Mouse (Mus musculus) cerebellum, postnatal 25 days (tissue): ENCODE data around the gene Myom1.
A peak's percentile ranks its signal among the peaks of the same experiment; 100 is the strongest.

Experiments
- DNase-seq, 2 experiments: peaks; one replicate each; pipeline ENCODE4 v3.0.0; 2021; ENCODE audit warnings: mixed read lengths in 2 of 2

The Myom1 gene

GRCm38 (mm10) chr17:71017457-71017998 lies 15.1 kb downstream of the Myom1 start:
- no peak for DNase-seq

DNA sequence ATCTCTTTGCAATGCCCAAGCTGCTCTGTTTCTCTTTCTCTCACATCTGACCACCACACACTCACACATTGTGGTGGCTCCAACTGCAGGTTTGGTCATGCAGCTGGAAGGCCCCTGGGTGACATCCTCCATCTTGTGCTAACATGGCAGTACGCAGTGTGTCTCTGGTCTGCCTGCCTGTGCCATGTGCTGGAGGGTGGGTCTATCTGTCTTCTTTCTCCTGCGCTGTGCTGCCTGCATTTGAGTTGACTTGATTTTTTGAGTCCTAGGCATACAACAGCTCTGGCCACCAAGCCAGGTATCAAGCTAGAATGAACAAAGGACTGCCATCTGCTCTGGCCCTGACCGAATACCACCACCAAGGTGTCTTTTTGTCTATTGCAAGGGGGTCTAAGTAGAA lies 15.7 kb downstream of the Myom1 start:
- no peak for DNase-seq

DNA sequence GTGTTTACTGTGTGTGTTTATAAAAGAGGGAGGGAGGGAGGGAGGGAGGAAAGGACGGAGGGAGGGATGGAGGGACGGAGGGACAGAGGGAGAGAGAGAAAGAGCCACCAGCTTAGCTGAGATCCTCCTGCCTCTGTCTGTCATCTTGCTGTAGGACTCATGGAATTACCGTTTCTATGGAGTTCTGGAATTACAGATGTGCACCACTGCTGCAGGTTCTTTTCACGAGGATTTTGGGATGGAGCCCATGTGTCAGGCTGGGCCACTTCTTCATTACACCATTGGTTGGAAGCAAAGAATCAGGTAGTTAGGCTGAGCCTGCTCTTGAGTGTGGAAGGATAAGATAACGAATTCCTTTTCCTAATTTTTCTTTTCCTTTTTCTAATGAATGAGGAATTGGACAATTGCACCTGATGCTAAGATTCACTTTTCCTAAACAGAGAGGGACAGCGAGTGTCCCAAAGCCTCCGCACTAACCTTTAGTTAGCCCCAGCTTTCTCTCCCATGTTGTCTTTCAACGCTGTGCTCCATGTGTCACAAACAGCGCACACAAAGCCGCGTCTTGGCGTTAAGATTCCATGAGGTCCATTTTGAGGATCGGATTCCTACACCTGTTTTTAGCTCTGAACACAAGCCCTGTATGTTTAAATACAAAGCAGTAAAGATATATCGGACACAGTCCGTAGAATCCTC lies 16.3 kb downstream of the Myom1 start:
- no peak for DNase-seq

DNA sequence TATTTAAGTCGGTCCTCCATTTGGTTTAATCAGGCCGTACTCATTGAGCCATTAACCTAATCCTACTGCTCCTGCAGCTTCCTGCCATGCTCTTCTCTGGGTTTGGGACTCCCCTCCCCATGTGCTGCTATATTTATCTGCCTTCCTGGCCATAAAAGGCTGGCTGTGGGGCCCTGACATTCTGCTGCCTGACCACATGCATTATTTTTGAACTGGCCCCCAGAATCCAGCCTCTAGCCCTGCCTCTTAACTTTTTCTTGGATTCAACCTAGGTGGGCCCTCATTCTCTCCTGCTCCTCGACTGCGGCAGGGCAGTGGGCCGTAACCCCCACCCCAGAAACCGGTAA lies 16.8 kb downstream of the Myom1 start:
- DNase-seq = no peak

DNA sequence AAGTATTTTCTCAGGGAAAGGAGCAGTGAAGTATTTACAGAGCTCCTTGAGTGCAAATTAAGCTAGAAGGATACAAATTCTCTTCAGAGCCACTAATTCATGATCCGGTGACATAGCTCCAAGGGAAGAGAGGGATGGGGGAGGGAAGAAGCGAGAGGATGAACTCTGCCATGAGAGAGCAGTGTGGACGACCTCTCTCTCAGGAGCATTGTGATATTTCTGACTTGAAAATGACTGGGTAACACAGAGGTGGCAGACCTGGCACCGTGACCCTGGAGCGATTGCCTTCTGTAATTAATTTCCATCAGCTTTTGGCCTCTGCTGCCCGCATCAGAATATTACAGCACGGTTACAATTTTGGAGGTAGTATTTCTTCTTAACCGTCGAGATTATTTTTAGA lies 17.4 kb downstream of the Myom1 start:
- no peak for DNase-seq

DNA sequence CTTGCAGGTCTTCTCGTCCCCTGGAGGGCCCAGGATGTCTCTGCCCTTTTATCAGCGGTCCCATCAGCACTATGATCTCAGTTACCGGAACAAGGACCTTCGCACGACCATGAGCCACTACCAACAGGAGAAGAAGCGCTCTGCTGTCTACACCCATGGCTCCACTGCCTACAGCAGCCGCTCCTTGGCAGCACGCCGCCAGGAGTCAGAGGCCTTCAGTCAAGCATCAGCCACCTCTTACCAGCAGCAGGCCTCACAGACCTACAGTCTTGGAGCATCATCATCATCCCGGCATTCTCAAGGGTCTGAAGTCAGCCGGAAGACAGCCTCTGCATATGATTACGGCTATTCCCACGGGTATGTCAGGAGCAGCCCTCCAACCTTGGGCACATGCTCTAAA lies 20.4 kb downstream of the Myom1 start:
- DNase-seq = no peak

DNA sequence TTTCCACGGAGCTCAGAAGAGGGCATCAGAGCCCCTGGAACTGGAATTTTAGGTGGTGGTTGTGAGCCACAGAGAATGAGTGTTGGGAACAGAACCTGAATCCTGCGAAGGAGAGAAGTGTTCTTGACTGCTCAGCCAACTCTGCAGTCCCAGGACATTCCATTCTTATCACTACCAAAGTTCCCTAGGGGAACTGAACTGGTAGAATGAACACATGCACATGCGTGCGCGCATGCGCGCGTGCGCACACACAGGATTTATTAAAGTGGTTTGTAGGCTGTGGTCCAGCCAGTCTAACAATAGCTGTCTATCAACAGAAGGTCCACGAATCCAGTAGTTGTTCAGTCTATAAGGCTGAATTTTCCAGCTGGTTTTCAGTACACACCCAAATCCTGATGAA lies 21.6 kb downstream of the Myom1 start:
- DNase-seq = no peak

- no peak for DNase-seq
These were observed 23.5 kb downstream of the Myom1 start for GRCm38 (mm10) chr17:71025922-71026321.

DNA sequence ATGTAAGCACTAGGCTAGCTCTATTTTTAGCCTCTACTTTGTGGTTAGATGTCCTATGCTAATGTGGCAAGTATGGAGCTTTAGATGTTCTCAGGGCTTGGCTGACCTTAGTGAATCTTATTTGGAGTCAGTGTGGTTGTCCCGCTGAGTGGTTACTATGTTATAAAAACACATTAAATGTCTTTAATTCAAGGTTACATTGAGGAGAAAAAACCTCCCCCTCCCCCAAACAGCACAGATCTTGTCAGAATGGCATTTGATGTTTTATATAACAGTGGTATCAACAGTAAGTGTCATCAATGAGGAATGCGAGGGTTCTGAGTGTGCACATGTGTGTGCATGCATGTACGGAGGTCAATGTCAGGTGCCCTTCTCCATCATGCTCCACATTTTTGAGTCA lies 24.8 kb downstream of the Myom1 start:
- DNase-seq = no peak

- DNase-seq = no peak
These were observed 30.3 kb downstream of the Myom1 start for GRCm38 (mm10) chr17:71032719-71033118.

DNA sequence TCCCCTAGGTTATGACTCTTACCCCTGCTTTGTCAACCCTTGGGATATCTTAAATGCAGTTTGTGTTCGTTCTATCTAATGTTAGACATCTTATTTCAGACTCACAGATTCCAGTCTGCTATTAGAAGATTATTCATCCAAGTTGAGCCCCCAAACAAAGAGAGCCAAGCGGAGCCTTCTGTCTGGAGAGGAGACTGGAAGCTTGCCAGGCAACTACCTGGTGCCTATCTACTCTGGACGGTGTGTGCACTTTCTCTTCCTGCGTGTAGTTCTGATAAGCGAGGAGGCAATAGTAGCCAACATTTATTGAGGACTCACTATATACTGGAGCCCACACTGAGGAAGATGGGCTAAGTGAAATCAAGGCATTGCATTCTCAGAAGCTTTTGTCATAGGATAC lies 32.0 kb downstream of the Myom1 start:
- no peak for DNase-seq

DNA sequence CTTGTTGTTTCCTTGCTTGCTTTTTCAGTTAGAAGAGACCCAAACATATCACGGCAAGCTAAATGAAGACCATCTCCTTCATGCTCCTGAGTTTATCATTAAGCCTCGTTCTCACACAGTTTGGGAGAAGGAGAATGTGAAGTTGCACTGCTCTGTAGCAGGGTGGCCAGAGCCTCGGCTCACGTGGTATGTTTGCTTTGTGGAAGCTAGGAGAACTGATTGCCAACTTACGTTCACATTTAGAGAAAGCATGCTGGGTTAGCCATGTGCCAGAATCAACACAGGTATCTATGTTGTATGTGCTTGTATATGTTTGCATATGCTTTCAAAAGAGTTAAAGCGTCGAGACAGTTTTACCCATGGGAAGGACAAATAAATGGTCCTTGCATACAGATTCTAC lies 34.8 kb downstream of the Myom1 start:
- DNase-seq = no peak

DNA sequence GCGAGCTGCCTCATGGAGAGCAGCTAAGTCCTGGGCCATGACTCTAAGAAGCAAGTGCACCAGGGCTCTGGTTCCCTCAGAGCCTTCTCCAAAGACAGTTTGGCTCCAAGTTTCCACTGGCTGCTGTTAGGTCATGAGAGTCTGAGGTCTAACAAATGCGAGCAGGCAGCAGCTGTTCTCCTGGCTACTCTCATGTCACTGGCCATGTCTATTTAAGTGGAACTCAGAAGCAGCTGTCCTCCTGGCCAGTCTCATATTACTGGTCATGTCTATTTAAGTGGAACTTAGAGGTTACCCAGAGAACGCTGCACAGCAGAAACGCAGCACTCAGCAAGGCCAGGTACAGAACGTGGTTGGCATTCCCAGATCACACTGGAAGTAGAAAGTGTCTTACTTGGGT lies 36.4 kb downstream of the Myom1 start:
- DNase-seq = no peak

DNA sequence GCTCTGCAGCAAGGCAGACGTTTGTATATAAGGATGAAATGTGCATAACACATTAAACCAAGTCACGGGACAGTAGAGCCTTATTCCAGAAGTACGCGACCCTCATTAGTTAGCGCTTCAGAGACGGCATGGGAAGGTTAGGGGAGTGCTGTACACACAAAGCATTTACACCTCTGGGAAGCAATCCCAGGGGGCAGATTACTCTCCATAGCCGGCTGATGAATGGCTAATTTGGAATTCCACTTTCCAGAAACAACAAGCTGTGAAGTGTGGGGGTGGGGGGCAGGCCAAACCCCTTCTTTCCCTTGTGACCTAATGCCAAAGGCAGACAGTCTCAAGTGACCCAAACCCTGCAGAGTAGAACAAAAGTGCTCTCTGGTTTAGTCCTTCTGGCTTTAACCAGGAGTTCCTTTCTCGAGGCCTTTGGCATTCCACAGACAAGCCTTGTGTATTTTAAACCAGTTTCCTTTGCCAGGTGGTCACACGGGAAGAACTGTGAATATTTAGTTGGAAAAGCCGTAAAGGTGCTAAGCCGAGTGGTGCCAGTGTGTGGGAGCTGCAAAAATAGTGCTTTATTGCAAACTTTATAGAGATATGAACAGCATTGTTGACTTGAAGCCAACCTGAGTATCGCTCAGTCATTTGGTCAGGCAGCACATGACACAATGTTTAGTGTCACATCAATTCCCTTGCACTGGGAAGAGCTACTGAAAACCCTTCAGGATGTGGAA lies 37.6 kb downstream of the Myom1 start:
- DNase-seq = no peak

DNA sequence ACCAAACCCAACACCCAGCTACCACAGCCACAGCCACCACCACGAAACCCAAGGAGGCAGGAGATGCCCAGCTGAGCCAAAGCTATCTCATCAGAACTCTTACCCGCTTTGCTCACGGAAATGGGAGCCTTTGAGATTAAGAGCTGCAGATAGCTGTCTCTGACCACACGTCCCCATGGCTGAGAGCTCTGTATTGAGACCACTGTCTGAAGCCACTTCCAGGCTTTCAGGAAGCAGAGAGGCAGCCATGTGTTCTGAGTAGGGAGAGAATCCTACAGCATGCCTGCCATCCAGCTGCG lies 38.1 kb downstream of the Myom1 start:
- DNase-seq = no peak

- DNase-seq = no peak
These were observed 40.2 kb downstream of the Myom1 start for GRCm38 (mm10) chr17:71042645-71043044.

- DNase-seq = no peak
These were observed 43.2 kb downstream of the Myom1 start for GRCm38 (mm10) chr17:71045591-71045990.

- DNase-seq = no peak
These were observed 44.4 kb downstream of the Myom1 start for GRCm38 (mm10) chr17:71046856-71047255.

- no peak for DNase-seq
These were observed 46.9 kb downstream of the Myom1 start for GRCm38 (mm10) chr17:71049292-71049691.

DNA sequence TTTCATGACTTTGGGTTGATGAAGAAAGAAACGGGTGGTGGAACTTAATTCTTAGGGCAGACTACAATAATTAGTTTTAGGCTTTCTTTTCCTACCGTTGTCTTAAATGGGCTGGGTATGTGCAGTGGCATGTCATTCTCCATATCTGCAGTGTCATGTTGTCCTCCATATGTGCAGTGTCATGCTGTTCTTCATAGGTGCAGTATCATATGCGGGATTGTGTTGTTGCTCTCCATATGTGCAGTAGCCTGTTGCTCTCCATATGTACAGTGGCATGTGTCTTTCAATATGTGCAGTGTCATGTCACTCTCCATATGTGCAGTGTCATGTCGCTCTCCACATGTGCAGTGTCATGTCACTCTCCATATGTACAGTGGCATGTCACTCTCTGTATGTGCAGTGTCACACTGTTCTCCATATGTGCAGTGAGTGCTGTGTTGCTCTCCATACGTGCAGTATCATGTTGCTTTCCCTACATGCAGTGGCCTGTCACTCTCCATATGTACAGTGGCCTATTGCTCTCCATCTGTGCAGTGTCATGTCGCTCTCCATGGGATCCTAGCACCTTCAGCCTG lies 50.8 kb downstream of the Myom1 start:
- no peak for DNase-seq

- DNase-seq = peak; percentile 9 to 20
These were observed 52.9 kb downstream of the Myom1 start for GRCm38 (mm10) chr17:71055203-71055894.

- DNase-seq = no peak
These were observed 54.0 kb downstream of the Myom1 start for GRCm38 (mm10) chr17:71056405-71056804.

GRCm38 (mm10) chr17:71057758-71058157 lies 55.3 kb downstream of the Myom1 start:
- DNase-seq = no peak

- DNase-seq = no peak
These were observed 56.8 kb downstream of the Myom1 start for GRCm38 (mm10) chr17:71059213-71059612.
